ENCODE assay signal across 11 mouse cellular contexts in the genomic region with DNA sequence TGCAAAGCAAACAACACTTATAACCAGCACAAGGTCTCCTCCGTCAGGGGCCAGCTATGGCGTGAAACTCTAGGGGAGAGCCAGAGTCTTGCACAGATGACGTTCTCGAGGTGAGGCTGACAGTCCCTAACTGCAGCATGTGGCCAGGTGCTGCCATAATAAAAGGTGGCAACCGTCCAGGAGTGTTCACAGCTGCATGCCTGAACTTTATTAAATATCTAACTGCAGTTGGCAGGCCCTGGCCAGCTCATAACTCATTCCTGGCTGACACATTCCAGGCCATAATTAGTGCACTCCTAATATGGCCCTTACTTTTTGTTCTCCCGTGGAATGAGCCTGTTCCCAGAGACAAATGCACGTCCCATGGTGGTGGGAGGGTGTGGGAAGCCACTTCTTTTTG.
DNase-seq lines count a peak whose midpoint lies in the region; ATAC-seq and TF ChIP-seq lines count a peak whose summit lies in the region.
"Had no signal": no experiment of that assay in that cellular context is flagged by ENCODE, and none has a peak within 500 bp of the region (broad histone marks: within the 10 kb centered on the region; RNA-seq: fewer than 3 reads in every experiment).

No protein-coding gene starts in this region.

- no peak overlapping the region for H3K4me3 ChIP-seq in hindbrain, embryonic 16.5 days (ENCODE audit: low read length)
- H3K4me3 ChIP-seq in hindbrain, embryonic 13.5 days = no peak overlapping the region
- no peak overlapping the region for H3K4me3 ChIP-seq in embryonic fibroblast, embryonic 13.5 days (ENCODE audit: insufficient read depth, low read length)
- no peak overlapping the region for H3K4me3 ChIP-seq in hindbrain, embryonic 12.5 days

- no peak for TF ChIP-seq CTCF in embryonic fibroblast, embryonic 13.5 days (IDR thresholded peaks at IDR 0.05; ENCODE audit: borderline replicate concordance, insufficient read depth, low read length)

- peak; percentile 67 for DNase-seq in kidney, adult 18-20 months
- DNase-seq in mesoderm, embryonic 11.5 days (ENCODE audit: low read depth, low spot score) = peak; percentile 44
- DNase-seq in cerebellum, adult 8-10 months = no peak
- DNase-seq in thymus, postnatal 0 days (ENCODE audit: low spot score) = no peak
- DNase-seq: cerebellum, adult 9-11 months; right cerebral cortex, postnatal 14 days had no signal

- no peaks in the 10 kb centered on the region for H3K9me3 ChIP-seq in hindbrain, embryonic 16.5 days (ENCODE audit: control insufficient read depth, low read length)
- no peaks in the 10 kb centered on the region for H3K9me3 ChIP-seq in hindbrain, embryonic 13.5 days
- no peaks in the 10 kb centered on the region for H3K9me3 ChIP-seq in hindbrain, embryonic 12.5 days (replicated peaks)

- ATAC-seq in hindbrain, embryonic 16.5 days = peak; percentile 48; the same call in 1 of the 2 replicates
- no peak for ATAC-seq in hindbrain, embryonic 13.5 days (ENCODE audit: low FRiP score)
- ATAC-seq in hindbrain, embryonic 12.5 days (ENCODE audit: low FRiP score) = no peak

- H3K4me2 ChIP-seq in hindbrain, embryonic 16.5 days (ENCODE audit: low read length) = no peak overlapping the region
- H3K4me2 ChIP-seq in hindbrain, embryonic 13.5 days = no peak overlapping the region
- no peak overlapping the region for H3K4me2 ChIP-seq in hindbrain, embryonic 12.5 days (replicated peaks)

- H3K36me3 ChIP-seq in hindbrain, embryonic 16.5 days (ENCODE audit: control insufficient read depth, insufficient read depth, low read length) = no peaks in the 10 kb centered on the region
- no peaks in the 10 kb centered on the region for H3K36me3 ChIP-seq in hindbrain, embryonic 13.5 days
- H3K36me3 ChIP-seq in hindbrain, embryonic 12.5 days = no peaks in the 10 kb centered on the region
- H3K36me3 ChIP-seq: G1E had no signal

- no peak for TF ChIP-seq POLR2A in embryonic fibroblast, embryonic 13.5 days (IDR thresholded peaks at IDR 0.05; ENCODE audit: low read depth, low read length)

- no peak overlapping the region for H3K27ac ChIP-seq in hindbrain, embryonic 16.5 days (ENCODE audit: low read depth, low read length)
- no peak overlapping the region for H3K27ac ChIP-seq in hindbrain, embryonic 13.5 days
- H3K27ac ChIP-seq in embryonic fibroblast, embryonic 13.5 days (ENCODE audit: insufficient read depth, low read length) = peak overlapping the region; percentile 43
- H3K27ac ChIP-seq in hindbrain, embryonic 12.5 days = no peak overlapping the region

- no peak overlapping the region for H3K9ac ChIP-seq in hindbrain, embryonic 16.5 days (ENCODE audit: low read depth, low read length)
- no peak overlapping the region for H3K9ac ChIP-seq in hindbrain, embryonic 13.5 days
- no peak overlapping the region for H3K9ac ChIP-seq in hindbrain, embryonic 12.5 days

- H3K27me3 ChIP-seq in hindbrain, embryonic 16.5 days (replicated peaks; ENCODE audit: control insufficient read depth, insufficient read depth, low read length) = no peaks in the 10 kb centered on the region
- H3K27me3 ChIP-seq in hindbrain, embryonic 13.5 days = 0 out of 2 replicates have a peak, but pooled peaks cover 6% of the 10 kb centered on the region
- H3K27me3 ChIP-seq in hindbrain, embryonic 12.5 days = no peaks in the 10 kb centered on the region

- WGBS in hindbrain, embryonic 16.5 days = 41% methylated on average over 7 of the region's 7 CpGs
- 46% methylated on average over 7 of the region's 7 CpGs for WGBS in hindbrain, embryonic 13.5 days
- WGBS in hindbrain, embryonic 12.5 days = 51% methylated on average over 7 of the region's 7 CpGs

- H3K4me1 ChIP-seq in hindbrain, embryonic 16.5 days (ENCODE audit: control insufficient read depth, insufficient read depth, low read depth, low read length) = no peaks in the 10 kb centered on the region
- H3K4me1 ChIP-seq in hindbrain, embryonic 13.5 days (replicated peaks) = peaks cover 5% of the 10 kb centered on the region; the same call in 1 of the 2 replicates
- H3K4me1 ChIP-seq in embryonic fibroblast, embryonic 13.5 days (ENCODE audit: control insufficient read depth, insufficient read depth, low read length) = peaks cover 7% of the 10 kb centered on the region
- H3K4me1 ChIP-seq in hindbrain, embryonic 12.5 days = peaks cover 8% of the 10 kb centered on the region

Comparison
In these comparisons a context has a peak if more than half of its experiments do, and no peak if none do; other contexts are left out.
1. DNase-seq: peak in kidney, adult 18-20 months (single experiment) and mesoderm, embryonic 11.5 days (single experiment); none in cerebellum, adult 8-10 months (single experiment) and thymus, postnatal 0 days (single experiment).